Mouse (Mus musculus) left cerebral cortex, adult 18-20 months (tissue): ENCODE data around the gene Tmem120b. TPM values are rescaled to one million over a fixed set of nuclear protein-coding genes. Genes with fewer than 3 reads are reported as not detected.
A peak's percentile ranks its signal among the peaks of the same experiment; 100 is the strongest.

ENCODE experiments used
- DNase-seq, 2 experiments: peaks; one replicate each; pipeline ENCODE4 v3.0.0; 2021 to 2022; ENCODE audit warnings: low spot score in 2 of 2, mixed read lengths in 1 of 2
- long read RNA-seq, 2 experiments: library from polyadenylated mRNA; stranded (forward); transcript quantifications; one replicate each; pipeline ENCODE4 v2.0.0; 2021
- total RNA-seq, 2 experiments: library from RNA; stranded (reverse); gene quantifications; 2 replicates each; pipeline ENCODE4 v1.2.3; 2021

Gene Tmem120b
- 10 to 100 TPM; 13.2 to 13.8 TPM for total RNA-seq
- long read RNA-seq, experiment 1, transcript Tmem120b-201 (12 exons, 2,164 nt), result major isoform, 12 of 21 reads
- long read RNA-seq, experiment 1, partial matches to known transcripts, result 3 of 21 reads
- long read RNA-seq, experiment 1, other reads (novel, unspliced or antisense), result 5 of 21 reads
- long read RNA-seq, experiment 2, transcript Tmem120b-201 (12 exons, 2,164 nt), result major isoform, 5 of 15 reads
- long read RNA-seq, experiment 2, partial matches to known transcripts, result 1 of 15 reads
- long read RNA-seq, experiment 2, other reads (novel, unspliced or antisense), result 9 of 15 reads

DNA sequence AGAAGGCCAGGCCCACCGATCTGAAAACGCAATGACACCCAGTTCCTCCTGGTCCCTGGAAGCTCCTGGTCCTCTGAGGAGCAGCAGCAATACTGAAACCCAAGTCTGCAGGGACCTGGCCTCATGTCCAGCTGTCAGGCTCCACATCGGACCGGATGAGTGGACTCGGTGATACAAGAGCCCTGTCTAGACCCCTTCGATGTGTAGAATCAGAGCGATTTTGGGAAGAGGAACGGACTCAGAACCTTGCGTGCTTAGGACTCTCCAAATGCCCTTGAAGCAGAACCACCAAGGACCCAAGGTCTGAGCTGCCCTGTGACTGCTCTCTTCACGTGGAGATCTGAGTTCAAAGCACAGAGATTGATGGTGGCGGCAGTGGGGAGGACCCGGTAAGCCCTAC is at the start of gene Tmem120b:
Tmem120b (plus strand) TSS at position 301 of the 400 bp plus-strand sequence.
- DNase-seq, result no peak

DNA sequence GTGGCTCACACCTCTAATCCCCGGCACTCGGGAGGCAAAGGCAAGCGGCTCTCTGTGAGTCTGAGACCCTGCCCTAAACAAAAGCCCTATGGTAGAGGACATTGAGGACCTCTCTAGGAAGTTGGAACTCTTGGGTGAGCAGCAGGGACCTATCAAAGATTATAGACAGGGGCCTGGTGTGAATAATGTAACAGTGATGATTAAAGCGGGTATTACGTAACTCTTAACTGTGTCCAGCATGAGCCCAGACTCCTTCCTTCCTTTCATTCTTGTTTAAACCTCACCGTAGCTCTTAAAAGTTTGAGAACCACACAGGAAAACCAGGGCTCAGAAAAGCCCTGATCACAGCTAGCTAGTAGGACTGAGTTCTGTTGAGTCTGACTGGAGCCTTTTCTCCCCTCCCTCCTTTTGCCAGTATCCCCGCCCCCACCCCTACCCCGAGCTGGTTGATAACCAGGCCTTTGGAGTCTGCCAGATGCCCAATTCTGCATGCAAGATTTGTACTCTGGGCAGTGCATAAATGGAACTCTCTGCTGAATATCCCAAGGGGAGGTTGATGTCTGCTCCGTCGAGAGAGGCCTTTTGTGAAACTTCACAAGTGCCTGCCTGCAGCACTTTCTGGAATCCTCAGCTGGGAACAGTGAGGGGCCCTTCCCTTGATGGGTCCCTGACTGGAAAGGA is 48.7 kb upstream of the Tmem120b start:
- no peak for DNase-seq

DNA sequence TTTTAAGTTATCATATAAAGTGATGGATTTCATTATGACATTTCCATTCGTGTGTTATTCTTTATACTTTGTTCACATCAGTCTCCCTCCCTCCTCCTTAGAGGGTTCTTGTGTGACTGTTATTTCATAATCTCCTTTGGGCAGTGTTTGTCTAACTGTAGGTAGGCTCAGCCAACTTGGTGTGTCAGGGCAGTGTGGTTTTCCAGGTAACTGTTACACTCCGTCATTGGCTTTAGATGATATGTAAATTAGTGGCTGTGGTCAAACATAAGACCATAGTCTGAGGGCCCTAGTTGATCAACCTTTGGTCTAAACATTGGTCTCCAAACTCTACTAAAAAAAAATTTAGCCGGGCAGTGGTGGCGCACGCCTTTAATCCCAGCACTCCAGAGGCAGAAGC is 47.8 kb upstream of the Tmem120b start:
- no peak for DNase-seq

DNA sequence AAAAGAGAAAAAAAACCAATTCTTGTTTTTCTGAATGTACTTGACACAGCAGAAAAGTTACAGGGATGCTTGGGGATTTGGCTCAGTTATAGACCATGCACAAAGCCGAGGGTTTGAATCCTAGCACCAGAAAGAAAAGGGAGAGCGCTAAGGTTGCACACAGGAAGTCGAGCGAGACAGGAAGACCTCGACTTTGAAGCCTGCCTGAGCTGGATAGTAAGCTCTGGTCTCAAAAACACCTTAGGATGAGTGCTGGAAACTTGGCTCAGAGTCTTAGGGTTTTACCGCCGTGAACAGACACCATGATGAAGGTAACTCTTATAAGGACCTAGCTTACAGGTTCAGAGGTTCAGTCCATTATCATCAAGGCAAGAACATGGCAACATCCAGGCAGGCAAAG is 46.8 kb upstream of the Tmem120b start:
- no peak for DNase-seq

DNA sequence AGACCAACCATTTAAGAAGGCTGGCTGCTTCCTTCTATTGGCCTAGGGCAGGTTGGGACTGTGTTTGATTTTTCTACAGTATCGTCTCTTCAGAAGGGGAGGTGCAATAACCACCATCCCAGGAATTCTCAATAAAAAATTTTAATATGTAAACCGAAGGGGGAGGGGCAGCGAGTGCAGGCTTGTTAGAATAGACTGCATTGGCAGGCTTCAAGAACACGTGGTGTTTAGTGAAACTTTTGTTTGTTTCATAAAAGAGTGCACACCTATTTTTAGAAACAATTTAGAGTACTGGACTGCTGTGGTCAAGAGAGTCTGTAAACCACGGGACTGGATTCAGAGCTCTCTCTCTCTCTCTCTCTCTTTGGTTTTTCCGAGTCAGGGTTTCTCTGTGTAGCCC is 45.2 kb upstream of the Tmem120b start:
- DNase-seq, result no peak

DNA sequence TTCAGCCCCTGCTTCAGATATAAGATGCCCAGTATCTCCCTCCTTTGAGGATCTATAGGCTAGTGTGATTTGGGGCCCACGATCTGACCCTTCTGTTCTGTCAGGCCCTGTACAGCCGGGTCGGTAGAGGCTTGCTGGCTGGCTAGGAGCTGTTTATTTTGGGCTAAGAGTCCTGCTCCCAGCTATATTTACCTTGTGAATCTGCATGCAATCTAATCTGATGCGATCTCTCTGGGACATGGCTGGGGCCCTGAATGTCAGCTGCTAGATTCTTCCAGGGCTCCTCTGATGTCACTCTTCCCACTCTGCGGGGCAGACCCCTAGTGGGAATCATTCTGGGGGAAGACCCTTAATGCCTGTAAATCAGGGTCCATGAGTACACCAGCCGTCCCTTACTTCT is 43.9 kb upstream of the Tmem120b start:
- DNase-seq, result no peak

DNA sequence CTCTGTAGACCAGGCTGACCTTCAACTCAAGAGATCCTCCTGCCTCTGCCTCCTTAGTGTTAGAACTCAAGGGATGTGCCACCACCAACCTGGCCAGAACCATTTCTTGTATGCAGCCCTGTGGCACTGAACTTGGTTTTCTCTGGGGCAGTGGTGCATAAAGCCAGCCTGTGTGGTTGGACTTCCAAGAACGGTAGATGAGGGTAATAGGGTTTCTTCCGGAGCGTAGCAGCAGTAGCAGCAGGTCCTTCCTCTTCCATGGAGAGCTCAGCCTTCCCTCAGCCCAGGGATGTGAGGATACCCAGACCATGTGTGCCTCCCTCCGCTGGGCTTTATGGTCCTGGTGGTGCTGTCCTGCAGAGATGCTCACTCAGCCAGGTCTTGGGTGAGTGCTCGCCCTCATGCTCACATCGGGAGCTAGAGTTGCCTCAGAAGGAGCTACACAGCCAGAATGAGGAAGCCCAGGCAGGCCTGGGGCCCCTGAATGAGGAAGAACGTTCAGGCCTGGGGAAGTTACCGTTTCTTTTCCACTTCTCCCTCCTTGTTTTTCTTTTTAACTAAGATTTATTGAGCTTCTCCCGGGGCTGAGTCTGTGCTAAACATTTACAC is 43.1 kb upstream of the Tmem120b start:
- no peak for DNase-seq

DNA sequence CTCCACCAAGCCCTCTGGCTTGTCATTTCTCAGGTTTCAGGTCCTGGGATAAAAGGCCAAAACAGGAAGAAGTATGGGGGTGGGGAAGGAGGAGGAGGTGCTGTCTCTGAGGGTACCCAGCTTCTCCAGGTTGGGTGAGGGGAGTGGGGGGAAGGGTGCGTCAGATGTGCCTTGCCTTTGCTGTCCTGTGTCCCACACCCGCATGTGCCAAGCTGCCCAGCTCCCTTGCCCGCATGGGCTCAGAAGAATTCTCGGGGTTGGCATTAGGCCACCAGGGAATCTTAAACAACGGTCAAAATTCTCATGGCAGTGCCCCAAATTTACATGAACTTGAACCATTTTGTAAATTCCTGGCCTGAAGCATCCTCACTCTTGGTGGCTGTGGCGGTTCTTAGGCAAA is 41.8 kb upstream of the Tmem120b start:
- DNase-seq, result no peak

DNA sequence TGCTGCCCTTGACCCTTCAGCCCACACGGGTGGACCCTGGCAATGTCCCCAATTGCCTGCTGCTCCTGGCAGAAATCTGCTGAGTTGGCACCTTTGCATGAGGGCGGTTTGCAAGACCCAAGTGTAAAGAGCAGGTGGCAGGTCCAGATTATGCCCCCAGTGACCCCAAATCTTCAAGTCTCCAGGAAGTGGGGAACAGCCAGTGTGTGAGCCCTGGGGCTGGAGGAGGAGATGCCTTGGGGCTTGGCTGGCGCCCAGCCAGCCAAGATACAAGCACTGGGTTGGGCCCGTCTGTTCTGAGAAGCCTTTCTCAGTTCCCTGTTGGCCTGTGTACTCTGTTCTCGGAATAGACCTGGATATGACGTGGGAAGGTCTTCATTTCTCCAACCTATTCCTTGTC is 40.8 kb upstream of the Tmem120b start:
- no peak for DNase-seq

DNA sequence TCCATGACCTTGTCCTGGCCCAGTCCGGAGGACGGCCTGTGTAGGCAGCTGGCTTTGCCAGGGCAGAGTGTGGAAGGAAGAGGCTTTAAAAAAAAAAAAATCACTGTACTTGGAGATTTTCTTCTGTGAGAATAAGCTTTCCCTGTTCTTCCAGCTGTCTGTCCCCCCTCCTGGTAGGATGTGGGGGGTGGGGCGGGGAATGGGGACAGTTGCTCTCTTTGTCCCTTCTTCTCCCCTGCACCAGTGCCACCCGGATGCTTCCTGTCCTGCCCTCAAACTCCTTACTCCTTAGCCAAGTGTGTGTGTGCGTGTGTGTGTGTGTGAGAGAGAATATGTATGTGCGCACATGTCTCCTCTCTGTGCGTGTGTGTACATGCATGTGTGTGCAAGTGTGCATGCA is 38.5 kb upstream of the Tmem120b start:
- no peak for DNase-seq

DNA sequence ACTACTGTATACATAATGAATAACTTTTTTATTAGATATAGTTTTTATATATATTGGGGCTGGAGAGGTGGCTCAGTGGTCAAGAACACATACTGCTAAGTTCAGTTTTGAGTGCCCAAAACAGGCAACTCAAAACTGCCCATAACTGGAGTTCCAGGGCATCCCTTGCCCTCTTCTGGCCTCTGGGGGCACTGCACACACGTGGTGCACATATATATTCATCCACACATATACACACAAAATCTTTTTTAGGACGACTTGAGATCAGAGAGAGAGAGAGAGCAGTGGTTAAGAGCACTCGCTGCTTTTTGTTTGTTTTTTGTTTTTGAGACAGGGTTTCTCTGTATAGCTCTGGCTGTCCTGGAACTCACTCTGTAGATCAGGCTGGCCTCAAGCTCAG is 36.9 kb upstream of the Tmem120b start:
- no peak for DNase-seq

DNA sequence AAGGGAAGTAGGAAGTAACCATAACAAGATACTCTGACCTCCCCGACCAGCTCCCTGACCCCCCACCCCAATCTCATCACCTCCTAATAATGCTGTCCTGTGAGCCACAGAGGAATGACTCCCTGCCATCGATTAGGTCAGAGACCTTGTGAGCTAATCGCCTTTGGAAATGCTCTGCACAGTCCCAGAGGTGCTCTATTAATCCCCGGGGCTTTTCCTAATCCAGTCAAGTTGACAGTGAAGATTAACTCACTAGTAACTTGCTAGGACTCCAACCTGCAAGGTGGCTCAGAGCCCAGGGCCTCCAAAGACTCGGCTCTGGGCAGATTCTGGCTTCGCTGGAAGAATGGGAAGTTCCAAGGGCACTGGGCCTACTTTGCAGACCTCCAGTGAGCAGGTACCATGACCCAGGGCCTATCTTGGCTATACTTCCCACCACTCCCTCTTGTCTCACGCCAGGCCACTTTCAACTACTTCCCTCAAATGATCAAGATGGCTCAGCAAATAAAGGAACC is 34.5 kb upstream of the Tmem120b start:
- DNase-seq, result no peak

DNA sequence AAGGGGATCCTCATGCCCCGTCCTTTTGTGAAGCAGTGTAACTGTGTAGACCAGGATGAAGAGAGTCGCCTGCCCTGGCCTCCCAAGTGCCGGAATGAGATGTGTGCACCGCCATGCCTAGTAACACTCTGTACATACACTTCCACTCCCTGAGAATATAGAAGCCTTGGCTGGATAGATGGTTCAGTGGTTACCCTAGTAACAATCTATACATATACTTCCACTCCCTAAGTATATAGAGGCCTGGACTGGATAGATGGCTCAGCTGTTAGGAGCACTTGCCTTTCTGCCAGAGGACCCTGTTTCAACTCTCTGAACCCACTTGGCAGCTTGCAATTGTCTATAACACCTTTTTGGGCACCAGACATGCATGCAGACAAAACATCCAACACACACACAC is 33.1 kb upstream of the Tmem120b start:
- DNase-seq, result no peak

DNA sequence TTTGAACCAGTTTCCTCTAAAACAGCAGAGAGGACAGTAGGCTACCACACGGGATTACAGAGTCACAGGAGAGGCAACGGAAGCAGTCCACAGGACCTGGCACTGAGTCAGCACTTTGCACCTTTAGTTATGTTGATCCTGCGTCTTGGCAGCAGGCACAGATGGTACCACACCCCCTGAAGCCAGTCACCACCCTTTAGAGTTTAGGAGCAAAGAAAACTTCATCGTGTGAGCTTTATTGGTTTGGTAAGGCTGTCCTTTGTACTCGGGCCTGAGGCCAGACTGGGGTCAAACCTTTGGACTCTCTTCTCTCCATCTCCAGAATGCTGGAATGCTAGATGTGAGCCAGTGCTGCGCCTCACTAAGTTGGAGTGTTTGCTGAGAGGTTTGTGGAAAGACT is 32.7 kb upstream of the Tmem120b start:
- no peak for DNase-seq

DNA sequence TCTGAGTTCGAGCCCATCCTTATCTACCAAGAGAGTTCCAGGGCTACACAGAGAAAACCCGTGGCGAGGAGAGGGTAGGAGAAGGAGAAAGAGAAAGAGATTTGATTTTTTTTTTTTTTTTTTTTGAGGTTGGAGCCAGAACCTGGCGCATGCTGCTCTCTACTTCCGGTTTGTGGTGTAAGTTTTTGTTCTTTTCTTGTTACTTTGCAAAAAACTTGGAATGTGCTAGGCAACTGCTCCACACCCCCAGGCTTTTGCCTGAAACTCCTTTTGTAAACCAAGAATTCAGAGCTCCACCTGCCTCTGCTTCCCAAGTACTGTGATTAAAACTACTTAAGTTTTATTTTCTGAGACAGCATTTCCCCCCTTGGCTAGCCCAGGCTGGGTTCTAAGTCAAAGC is 30.1 kb upstream of the Tmem120b start:
- DNase-seq, result no peak

DNA sequence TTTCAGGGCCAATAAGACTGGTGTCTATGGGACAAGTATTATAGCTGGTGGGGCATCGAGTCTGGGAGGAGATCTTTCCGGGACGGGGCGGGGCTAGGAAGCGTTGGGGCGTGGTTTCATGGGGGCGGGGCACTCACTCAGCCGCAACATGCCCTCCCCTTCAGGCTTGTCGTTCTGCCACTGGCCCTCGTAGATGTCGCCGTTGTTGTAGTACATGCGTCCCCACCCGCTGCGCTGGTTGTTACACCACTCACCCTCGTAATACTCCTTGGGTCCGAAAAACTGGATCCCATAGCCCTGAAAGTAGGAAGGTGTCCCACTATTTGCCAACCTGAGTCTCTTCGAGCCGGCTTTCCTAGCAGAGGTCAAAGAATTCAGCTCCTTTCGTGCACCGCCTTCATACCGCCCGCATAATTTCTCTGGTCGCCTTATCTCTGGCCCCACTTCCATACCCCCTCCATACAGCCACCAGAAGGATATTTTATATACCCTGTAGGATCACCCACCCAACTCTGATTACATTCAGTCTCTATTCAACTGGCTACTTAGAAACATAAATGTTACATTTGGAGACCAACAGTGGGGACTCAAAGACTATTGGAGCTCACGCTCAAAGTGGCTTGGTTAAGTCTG is 29.0 kb upstream of the Tmem120b start:
- DNase-seq, result peak in 1 of 2 experiments; percentile 40

DNA sequence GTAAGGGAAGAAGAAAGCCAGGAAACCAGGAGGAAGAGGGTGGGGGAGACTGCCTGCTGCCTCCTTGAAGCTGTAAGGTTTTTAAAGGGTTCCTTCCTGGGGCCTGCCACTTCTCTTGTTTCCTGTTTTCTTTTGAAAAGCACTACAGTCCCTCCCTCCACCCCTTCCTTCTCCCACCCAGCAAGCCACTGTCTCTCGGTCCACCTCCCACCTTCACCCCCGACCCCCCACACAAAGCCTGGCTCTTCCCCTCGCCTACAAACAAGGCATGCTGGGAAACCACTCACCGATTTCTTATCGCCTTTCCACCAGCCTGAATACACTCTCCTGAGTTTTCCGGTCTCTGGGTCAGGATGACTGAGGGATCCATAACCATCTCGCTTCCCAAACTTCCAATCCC is 27.4 kb upstream of the Tmem120b start:
- DNase-seq, result no peak

DNA sequence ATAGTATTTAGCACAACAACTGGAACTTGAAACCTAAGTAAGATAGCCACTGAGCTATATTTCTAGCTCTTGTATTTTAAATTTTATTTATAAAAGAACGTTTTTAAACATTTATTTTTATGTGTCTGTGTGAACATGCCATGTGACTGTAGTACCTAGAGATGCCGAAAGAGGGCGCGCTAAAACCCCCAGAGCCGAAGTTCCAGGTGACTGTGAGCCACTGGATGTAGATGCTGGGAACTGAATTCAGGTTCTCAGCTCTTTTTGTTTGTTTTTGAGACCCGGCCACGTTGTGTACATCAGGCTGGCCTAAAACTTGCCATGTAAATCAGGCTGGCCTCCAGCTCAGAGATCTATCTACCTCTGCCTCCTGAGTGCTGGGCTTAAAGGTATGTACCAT is 24.4 kb upstream of the Tmem120b start:
- no peak for DNase-seq

DNA sequence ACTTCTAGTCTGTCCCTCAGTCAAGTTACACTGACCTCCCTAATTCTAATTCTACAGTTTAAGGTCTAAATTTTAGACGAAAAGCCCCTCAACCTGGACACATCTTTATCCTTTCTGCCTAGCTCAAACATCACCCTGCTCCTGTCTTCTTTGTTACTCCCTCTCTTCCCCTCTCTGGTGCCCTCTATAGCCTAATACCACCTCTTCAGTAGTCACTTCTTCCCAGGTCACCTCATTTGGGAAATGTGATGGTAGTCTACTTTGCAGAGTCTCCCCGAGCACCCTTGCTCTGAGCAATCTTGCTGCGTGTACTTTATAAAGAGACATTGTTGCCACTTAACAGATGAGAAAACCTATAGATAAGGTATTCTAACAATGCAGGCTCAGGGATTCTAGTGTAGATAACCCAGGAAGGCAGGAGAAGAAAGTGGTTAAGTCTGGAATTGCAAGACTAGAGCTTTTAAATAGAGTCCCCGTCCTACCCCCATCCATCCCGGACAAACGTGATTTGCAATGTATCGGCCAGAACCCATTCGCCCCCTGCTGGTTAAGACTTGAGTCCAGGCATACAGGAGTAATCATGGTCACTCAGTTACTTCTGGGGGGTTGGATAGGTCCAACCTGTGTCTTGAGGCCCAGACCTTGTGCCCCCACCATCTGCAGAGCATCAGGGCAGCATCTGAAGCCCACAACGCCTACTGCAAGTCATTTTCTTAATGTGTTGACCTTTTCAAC is 22.5 kb upstream of the Tmem120b start:
- peak; percentile 42 to 62 for DNase-seq

DNA sequence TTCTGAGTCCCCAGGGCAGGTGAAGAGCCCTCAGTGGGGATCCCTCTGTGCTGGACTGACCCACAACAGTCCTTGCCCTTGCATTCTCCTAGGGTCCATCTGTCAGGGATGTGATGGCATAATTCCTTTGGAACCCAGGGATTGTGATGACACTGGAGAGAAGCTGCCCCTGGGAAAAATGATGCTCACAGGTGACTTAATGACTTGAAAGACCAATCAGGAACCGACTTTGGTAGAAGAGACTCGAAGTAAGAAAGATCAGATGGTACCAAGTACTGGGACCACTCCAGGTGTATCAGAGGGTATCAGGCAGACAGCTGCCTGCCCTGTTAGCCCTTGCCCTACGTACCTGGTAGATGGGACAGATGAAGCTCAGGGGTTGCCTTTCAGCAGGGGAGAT is 21.3 kb upstream of the Tmem120b start, which contains the start of gene Morn3:
Morn3 (minus strand) TSS at position 101 of the 400 bp plus-strand sequence.
- no peak for DNase-seq

DNA sequence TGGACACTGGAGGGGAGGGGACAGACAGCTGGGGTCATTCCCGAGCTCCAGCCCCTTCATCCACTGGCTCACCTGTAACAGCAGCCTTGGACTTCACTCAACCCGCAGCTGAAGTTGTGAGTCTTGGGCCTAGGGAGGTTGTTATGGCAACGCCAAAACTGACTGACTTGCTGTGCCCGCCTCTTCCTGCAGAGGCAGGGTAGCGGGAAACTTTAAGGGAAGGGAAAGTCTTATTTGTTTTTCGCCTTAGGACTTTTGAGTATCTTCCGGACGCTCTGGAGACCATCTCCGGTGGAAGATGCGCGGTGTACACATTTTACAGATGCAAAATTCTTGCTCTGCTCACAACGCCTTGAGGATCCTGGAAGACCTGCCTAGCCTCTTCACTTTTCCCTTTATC is 18.9 kb upstream of the Tmem120b start:
- peak in 1 of 2 experiments; percentile 14 for DNase-seq
